Mouse (Mus musculus): ENCODE measurements at regions not wholly inside any gene's neighbourhood (a gene's known extent, or its start where the extent isn't known, plus 50 kb on each side); places are given as distances from the start of the nearest gene placed in this dataset.
A peak's percentile ranks its signal among the peaks of the same experiment; 100 is the strongest.

- Histone ChIP-seq H3K4me3 (no peak overlapping the region), H3K9me3 (no peaks in the 10 kb centered on the region), H3K4me2 (no peak overlapping the region), H3K9ac (no peak overlapping the region), H3K27ac (no peak overlapping the region), H3K27me3 (no peaks in the 10 kb centered on the region), H3K4me1 (replicated peaks) (no peaks in the 10 kb centered on the region), H3K36me3 (no peaks in the 10 kb centered on the region)
- WGBS, result 74% methylated on average over 6 of the region's 6 CpGs
- no peak for ATAC-seq (ENCODE audit: low FRiP score)
Measured at GRCm38 (mm10) chr17:15970481-15971350, 139.9 kb upstream of the Rgmb start.

- ATAC-seq (ENCODE audit: low FRiP score), result no peak
- 92% methylated on average over 5 of the region's 5 CpGs for WGBS
Measured at GRCm38 (mm10) chr17:15968331-15968730, 137.5 kb upstream of the Rgmb start.

GRCm38 (mm10) chr17:15955656-15956055 is 124.8 kb upstream of the Rgmb start:
- Histone ChIP-seq H3K4me1 (replicated peaks) (no peaks in the 10 kb centered on the region), H3K9me3 (no peaks in the 10 kb centered on the region), H3K27ac (no peak overlapping the region), H3K4me3 (no peak overlapping the region), H3K36me3 (no peaks in the 10 kb centered on the region), H3K4me2 (no peak overlapping the region), H3K27me3 (no peaks in the 10 kb centered on the region), H3K9ac (no peak overlapping the region)
- no peak for ATAC-seq (ENCODE audit: low FRiP score)
- WGBS, result 88% methylated on average over 2 of the region's 2 CpGs

More at GRCm38 (mm10) chr17:15968331-15968730, 137.5 kb upstream of the Rgmb start:
- Histone ChIP-seq H3K4me1 (replicated peaks) (no peaks in the 10 kb centered on the region), H3K27me3 (no peaks in the 10 kb centered on the region), H3K4me2 (no peak overlapping the region), H3K27ac (no peak overlapping the region), H3K36me3 (no peaks in the 10 kb centered on the region), H3K9me3 (no peaks in the 10 kb centered on the region), H3K4me3 (no peak overlapping the region), H3K9ac (no peak overlapping the region)

- Histone ChIP-seq H3K4me3 (no peak overlapping the region), H3K27ac (peak overlapping the region; percentile 44; the same call in 1 of the 2 replicates), H3K36me3 (no peaks in the 10 kb centered on the region), H3K4me2 (no peak overlapping the region), H3K4me1 (replicated peaks) (no peaks in the 10 kb centered on the region), H3K9me3 (no peaks in the 10 kb centered on the region), H3K27me3 (no peaks in the 10 kb centered on the region), H3K9ac (no peak overlapping the region)
- 24% methylated on average over 3 of the region's 3 CpGs for WGBS
- ATAC-seq (ENCODE audit: low FRiP score), result peak; percentile 36; the same call in 1 of the 2 replicates
Measured at GRCm38 (mm10) chr17:15951641-15952040, 120.8 kb upstream of the Rgmb start.

- Histone ChIP-seq H3K36me3 (no peaks in the 10 kb centered on the region), H3K4me3 (no peak overlapping the region), H3K27ac (no peak overlapping the region), H3K27me3 (no peaks in the 10 kb centered on the region), H3K4me2 (no peak overlapping the region), H3K9ac (no peak overlapping the region), H3K4me1 (replicated peaks) (no peaks in the 10 kb centered on the region), H3K9me3 (no peaks in the 10 kb centered on the region)
- 71% methylated on average over 6 of the region's 6 CpGs for WGBS
- no peak for ATAC-seq (ENCODE audit: low FRiP score)
Measured at GRCm38 (mm10) chr17:15949753-15950152, 118.9 kb upstream of the Rgmb start.

- Histone ChIP-seq H3K4me1 (replicated peaks) (no peaks in the 10 kb centered on the region), H3K9ac (no peak overlapping the region), H3K4me2 (no peak overlapping the region), H3K36me3 (no peaks in the 10 kb centered on the region), H3K27ac (0 out of 2 replicates have a peak overlapping the region, but pooled peaks have one; percentile 32), H3K4me3 (no peak overlapping the region), H3K27me3 (no peaks in the 10 kb centered on the region), H3K9me3 (no peaks in the 10 kb centered on the region)
- ATAC-seq (ENCODE audit: low FRiP score), result no peak
- 18% methylated on average over 4 of the region's 4 CpGs for WGBS
Measured at GRCm38 (mm10) chr17:15942378-15942777, 111.5 kb upstream of the Rgmb start.

GRCm38 (mm10) chr17:15918609-15919008 is 87.8 kb upstream of the Rgmb start:
- H3K4me2 ChIP-seq, result no peak overlapping the region
- no peaks in the 10 kb centered on the region for H3K9me3 ChIP-seq
- no peaks in the 10 kb centered on the region for H3K27me3 ChIP-seq
- ATAC-seq (ENCODE audit: low FRiP score), result no peak
- H3K4me3 ChIP-seq, result no peak overlapping the region
- no peaks in the 10 kb centered on the region for H3K4me1 ChIP-seq (replicated peaks)
- 37% methylated on average over 4 of the region's 4 CpGs for WGBS
- H3K36me3 ChIP-seq, result no peaks in the 10 kb centered on the region
- H3K27ac ChIP-seq, result no peak overlapping the region
- H3K9ac ChIP-seq, result no peak overlapping the region

- Histone ChIP-seq H3K4me2 (no peak overlapping the region), H3K27me3 (no peaks in the 10 kb centered on the region), H3K27ac (peak overlapping the region; percentile 3; the same call in 1 of the 2 replicates), H3K9ac (no peak overlapping the region), H3K4me3 (no peak overlapping the region), H3K9me3 (no peaks in the 10 kb centered on the region), H3K36me3 (no peaks in the 10 kb centered on the region), H3K4me1 (replicated peaks) (peaks cover 3% of the 10 kb centered on the region; the same call in 1 of the 2 replicates)
- 44% methylated on average over 7 of the region's 7 CpGs for WGBS
- ATAC-seq (ENCODE audit: low FRiP score), result peak; percentile 91
Measured at GRCm38 (mm10) chr17:15898689-15899419, 68.0 kb upstream of the Rgmb start.

GRCm38 (mm10) chr17:15895968-15896367 is 65.1 kb upstream of the Rgmb start:
- Histone ChIP-seq H3K4me2 (no peak overlapping the region), H3K36me3 (no peaks in the 10 kb centered on the region), H3K9ac (no peak overlapping the region), H3K4me3 (no peak overlapping the region), H3K4me1 (replicated peaks) (peaks cover 8% of the 10 kb centered on the region), H3K9me3 (no peaks in the 10 kb centered on the region), H3K27me3 (no peaks in the 10 kb centered on the region), H3K27ac (peak overlapping the region; percentile 52; the same call in 1 of the 2 replicates)
- 9% methylated on average over 3 of the region's 3 CpGs for WGBS
- ATAC-seq (ENCODE audit: low FRiP score), result no peak

- no peak overlapping the region for H3K9ac ChIP-seq
- H3K36me3 ChIP-seq, result no peaks in the 10 kb centered on the region
- H3K9me3 ChIP-seq, result no peaks in the 10 kb centered on the region
- no peak overlapping the region for H3K27ac ChIP-seq
- H3K4me3 ChIP-seq, result no peak overlapping the region
- H3K4me2 ChIP-seq, result no peak overlapping the region
- H3K27me3 ChIP-seq, result no peaks in the 10 kb centered on the region
- no peak for ATAC-seq (ENCODE audit: low FRiP score)
- 55% methylated on average over 4 of the region's 4 CpGs for WGBS
- peaks cover 8% of the 10 kb centered on the region for H3K4me1 ChIP-seq (replicated peaks)
Measured at GRCm38 (mm10) chr17:15891896-15892675, 61.2 kb upstream of the Rgmb start.

- peaks cover 5% of the 10 kb centered on the region; the same call in 1 of the 2 replicates for H3K4me1 ChIP-seq (replicated peaks)
- no peak overlapping the region for H3K4me2 ChIP-seq
- ATAC-seq (ENCODE audit: low FRiP score), result no peak
- no peaks in the 10 kb centered on the region for H3K9me3 ChIP-seq
- no peaks in the 10 kb centered on the region for H3K36me3 ChIP-seq
- WGBS, result 96% methylated on average over 4 of the region's 4 CpGs
- no peak overlapping the region for H3K4me3 ChIP-seq
- no peaks in the 10 kb centered on the region for H3K27me3 ChIP-seq
- H3K27ac ChIP-seq, result no peak overlapping the region
- no peak overlapping the region for H3K9ac ChIP-seq
Measured at GRCm38 (mm10) chr17:15890595-15891140, 59.8 kb upstream of the Rgmb start.

- H3K4me1 ChIP-seq (replicated peaks), result 0 out of 2 replicates have a peak, but pooled peaks cover 3% of the 10 kb centered on the region
- WGBS, result 73% methylated on average over 7 of the region's 7 CpGs
- H3K9me3 ChIP-seq, result no peaks in the 10 kb centered on the region
- H3K4me2 ChIP-seq, result no peak overlapping the region
- H3K27ac ChIP-seq, result no peak overlapping the region
- no peak overlapping the region for H3K9ac ChIP-seq
- H3K4me3 ChIP-seq, result no peak overlapping the region
- ATAC-seq (ENCODE audit: low FRiP score), result no peak
- no peaks in the 10 kb centered on the region for H3K36me3 ChIP-seq
- no peaks in the 10 kb centered on the region for H3K27me3 ChIP-seq
Measured at GRCm38 (mm10) chr17:15882803-15883202, 52.0 kb upstream of the Rgmb start.
